Mouse (Mus musculus): ENCODE measurements around the gene Eya2. TPM values are rescaled to one million over a fixed set of nuclear protein-coding genes. Genes with fewer than 3 reads are reported as not detected.
A peak's percentile ranks its signal among the peaks of the same experiment; 100 is the strongest.

Gene Eya2
- total and polyA plus RNA-seq, 2 experiments: 0.28 to 0.78 TPM

GRCm38 (mm10) chr2:165742210-165742786 is 147.5 kb downstream of the Eya2 start:
- Histone ChIP-seq H3K27ac (replicated peaks; ENCODE audit: insufficient read depth, low read depth, low read length) (no peak overlapping the region), H3K36me3 (ENCODE audit: control insufficient read depth, insufficient read depth, low read length) (no peaks in the 10 kb centered on the region), H3K4me1 (ENCODE audit: control insufficient read depth, insufficient read depth, low read length) (no peaks in the 10 kb centered on the region), H3K27me3 (ENCODE audit: control insufficient read depth, insufficient read depth, low read length) (no peaks in the 10 kb centered on the region), H3K4me3 (ENCODE audit: insufficient read depth, low read depth, low read length) (no peak overlapping the region), H3K79me2 (ENCODE audit: control insufficient read depth, insufficient read depth, low read length) (no peaks in the 10 kb centered on the region), H3K9ac (ENCODE audit: low read depth, low read length) (no peak overlapping the region)
- WGBS: 32% methylated on average over 21 of the region's 21 CpGs
- TF ChIP-seq CTCF (IDR thresholded peaks at IDR 0.05; ENCODE audit: low read depth, low read length): no peak
- no peak for TF ChIP-seq POLR2A (IDR thresholded peaks at IDR 0.05; ENCODE audit: extremely low read depth, insufficient read depth, low read length)
- DNase-seq (ENCODE audit: extremely low read depth, low read depth, low spot score): no peak

- Histone ChIP-seq H3K4me1 (ENCODE audit: control insufficient read depth, insufficient read depth, low read length) (no peaks in the 10 kb centered on the region), H3K79me2 (ENCODE audit: control insufficient read depth, insufficient read depth, low read length) (no peaks in the 10 kb centered on the region), H3K9ac (ENCODE audit: low read depth, low read length) (no peak overlapping the region), H3K27me3 (ENCODE audit: control insufficient read depth, insufficient read depth, low read length) (no peaks in the 10 kb centered on the region; the same call in 1 of the 2 replicates), H3K36me3 (ENCODE audit: control insufficient read depth, insufficient read depth, low read length) (no peaks in the 10 kb centered on the region), H3K27ac (replicated peaks; ENCODE audit: insufficient read depth, low read depth, low read length) (no peak overlapping the region), H3K4me3 (ENCODE audit: insufficient read depth, low read depth, low read length) (no peak overlapping the region)
- WGBS: 76% methylated on average over 18 of the region's 18 CpGs
- TF ChIP-seq CTCF (IDR thresholded peaks at IDR 0.05; ENCODE audit: low read depth, low read length) (no peak), POLR2A (IDR thresholded peaks at IDR 0.05; ENCODE audit: extremely low read depth, insufficient read depth, low read length) (no peak)
- peak; percentile 15 for DNase-seq (ENCODE audit: extremely low read depth, low read depth, low spot score)
Measured at GRCm38 (mm10) chr2:165745306-165746098, 150.7 kb downstream of the Eya2 start.

- Histone ChIP-seq H3K4me1 (ENCODE audit: control insufficient read depth, insufficient read depth, low read length) (no peaks in the 10 kb centered on the region), H3K79me2 (ENCODE audit: control insufficient read depth, insufficient read depth, low read length) (no peaks in the 10 kb centered on the region), H3K27me3 (ENCODE audit: control insufficient read depth, insufficient read depth, low read length) (no peaks in the 10 kb centered on the region; the same call in 1 of the 2 replicates), H3K27ac (replicated peaks; ENCODE audit: insufficient read depth, low read depth, low read length) (no peak overlapping the region), H3K9ac (ENCODE audit: low read depth, low read length) (no peak overlapping the region), H3K36me3 (ENCODE audit: control insufficient read depth, insufficient read depth, low read length) (no peaks in the 10 kb centered on the region), H3K4me3 (ENCODE audit: insufficient read depth, low read depth, low read length) (no peak overlapping the region)
- no peak for DNase-seq (ENCODE audit: extremely low read depth, low read depth, low spot score)
- 42% methylated on average over 7 of the region's 7 CpGs for WGBS
- TF ChIP-seq CTCF (IDR thresholded peaks at IDR 0.05; ENCODE audit: low read depth, low read length): no peak
- no peak for TF ChIP-seq POLR2A (IDR thresholded peaks at IDR 0.05; ENCODE audit: extremely low read depth, insufficient read depth, low read length)
Measured at GRCm38 (mm10) chr2:165747975-165748374, 153.1 kb downstream of the Eya2 start.

- Histone ChIP-seq H3K79me2 (ENCODE audit: control insufficient read depth, insufficient read depth, low read length) (no peaks in the 10 kb centered on the region), H3K4me3 (ENCODE audit: insufficient read depth, low read depth, low read length) (no peak overlapping the region), H3K27ac (replicated peaks; ENCODE audit: insufficient read depth, low read depth, low read length) (no peak overlapping the region), H3K27me3 (ENCODE audit: control insufficient read depth, insufficient read depth, low read length) (no peaks in the 10 kb centered on the region; the same call in 1 of the 2 replicates), H3K9ac (ENCODE audit: low read depth, low read length) (no peak overlapping the region), H3K36me3 (ENCODE audit: control insufficient read depth, insufficient read depth, low read length) (no peaks in the 10 kb centered on the region), H3K4me1 (ENCODE audit: control insufficient read depth, insufficient read depth, low read length) (no peaks in the 10 kb centered on the region)
- TF ChIP-seq CTCF (IDR thresholded peaks at IDR 0.05; ENCODE audit: low read depth, low read length): no peak
- no peak for TF ChIP-seq POLR2A (IDR thresholded peaks at IDR 0.05; ENCODE audit: extremely low read depth, insufficient read depth, low read length)
- WGBS: 23% methylated on average over 11 of the region's 11 CpGs
- DNase-seq (ENCODE audit: extremely low read depth, low read depth, low spot score): no peak
Measured at GRCm38 (mm10) chr2:165748426-165748825, 153.6 kb downstream of the Eya2 start.

GRCm38 (mm10) chr2:165751068-165751467 is 156.2 kb downstream of the Eya2 start:
- H3K27me3 ChIP-seq (ENCODE audit: control insufficient read depth, insufficient read depth, low read length): no peaks in the 10 kb centered on the region; the same call in 1 of the 2 replicates
- H3K36me3 ChIP-seq (ENCODE audit: control insufficient read depth, insufficient read depth, low read length): no peaks in the 10 kb centered on the region
- no peak overlapping the region for H3K4me3 ChIP-seq (ENCODE audit: insufficient read depth, low read depth, low read length)
- no peaks in the 10 kb centered on the region for H3K4me1 ChIP-seq (ENCODE audit: control insufficient read depth, insufficient read depth, low read length)
- 59% methylated on average over 7 of the region's 7 CpGs for whole genome bisulfite sequencing
- H3K9ac ChIP-seq (ENCODE audit: low read depth, low read length): no peak overlapping the region
- H3K27ac ChIP-seq (replicated peaks; ENCODE audit: insufficient read depth, low read depth, low read length): no peak overlapping the region
- H3K79me2 ChIP-seq (ENCODE audit: control insufficient read depth, insufficient read depth, low read length): no peaks in the 10 kb centered on the region
- TF ChIP-seq CTCF (IDR thresholded peaks at IDR 0.05; ENCODE audit: low read depth, low read length) (no peak), POLR2A (IDR thresholded peaks at IDR 0.05; ENCODE audit: extremely low read depth, insufficient read depth, low read length) (no peak)
- no peak for DNase-seq (ENCODE audit: extremely low read depth, low read depth, low spot score)

- no peaks in the 10 kb centered on the region for H3K4me1 ChIP-seq (ENCODE audit: control insufficient read depth, insufficient read depth, low read length)
- H3K27ac ChIP-seq (replicated peaks; ENCODE audit: insufficient read depth, low read depth, low read length): no peak overlapping the region
- no peak for DNase-seq (ENCODE audit: extremely low read depth, low read depth, low spot score)
- no peaks in the 10 kb centered on the region for H3K79me2 ChIP-seq (ENCODE audit: control insufficient read depth, insufficient read depth, low read length)
- H3K4me3 ChIP-seq (ENCODE audit: insufficient read depth, low read depth, low read length): no peak overlapping the region
- H3K36me3 ChIP-seq (ENCODE audit: control insufficient read depth, insufficient read depth, low read length): no peaks in the 10 kb centered on the region
- no peak for TF ChIP-seq CTCF (IDR thresholded peaks at IDR 0.05; ENCODE audit: low read depth, low read length)
- no peak for TF ChIP-seq POLR2A (IDR thresholded peaks at IDR 0.05; ENCODE audit: extremely low read depth, insufficient read depth, low read length)
- H3K9ac ChIP-seq (ENCODE audit: low read depth, low read length): no peak overlapping the region
- no peaks in the 10 kb centered on the region; the same call in 1 of the 2 replicates for H3K27me3 ChIP-seq (ENCODE audit: control insufficient read depth, insufficient read depth, low read length)
- WGBS: 86% methylated on average over 4 of the region's 4 CpGs
Measured at GRCm38 (mm10) chr2:165752704-165753103, 157.9 kb downstream of the Eya2 start.

Measured in liver, adult 2 months (tissue).